7 mouse cellular contexts compared by ENCODE assay signal in genomic region chr2:127831401-127832102, GRCm38 (mm10). TPM values are rescaled to one million over a fixed set of nuclear protein-coding genes. Genes with fewer than 3 reads are reported as not detected.
DNase-seq lines count a peak whose midpoint lies in the region; ATAC-seq lines count a peak whose summit lies in the region.

Gene Bub1, minus strand, starts transcription at chr2:127831865.

- peak; percentile 99 for ATAC-seq in intestine, embryonic 16.5 days
- ATAC-seq in midbrain, embryonic 11.5 days (ENCODE audit: low FRiP score): peak; percentile 98

- H3K4me1 ChIP-seq in intestine, embryonic 16.5 days (ENCODE audit: control insufficient read depth, insufficient read depth, low read length): 0 out of 2 replicates have a peak, but pooled peaks cover 4% of the 10 kb centered on the region
- H3K4me1 ChIP-seq in midbrain, embryonic 11.5 days (ENCODE audit: control insufficient read depth, insufficient read depth, low read length): 0 out of 2 replicates have a peak, but pooled peaks cover 3% of the 10 kb centered on the region

- H3K36me3 ChIP-seq in intestine, embryonic 16.5 days (ENCODE audit: control insufficient read depth, insufficient read depth, low read length): no peaks in the 10 kb centered on the region
- H3K36me3 ChIP-seq in midbrain, embryonic 11.5 days (ENCODE audit: control insufficient read depth, insufficient read depth, low read length): no peaks in the 10 kb centered on the region; the same call in 1 of the 2 replicates

- no peaks in the 10 kb centered on the region; the same call in 1 of the 2 replicates for H3K27me3 ChIP-seq in intestine, embryonic 16.5 days (replicated peaks; ENCODE audit: control insufficient read depth, insufficient read depth, low read length)
- no peaks in the 10 kb centered on the region for H3K27me3 ChIP-seq in midbrain, embryonic 11.5 days (ENCODE audit: control insufficient read depth, insufficient read depth, low read length)

- peak within 1 kb of the TSS; percentile 77 for H3K4me3 ChIP-seq in intestine, embryonic 16.5 days (ENCODE audit: low read length)
- H3K4me3 ChIP-seq in midbrain, embryonic 11.5 days (ENCODE audit: low read depth, low read length): peak within 1 kb of the TSS; percentile 74

- WGBS in intestine, embryonic 16.5 days: under 1% methylated on average over 56 of the region's 56 CpGs
- under 1% methylated on average over 56 of the region's 56 CpGs for WGBS in midbrain, embryonic 11.5 days

- peak; percentile 87 to 91 for DNase-seq in adrenal gland, adult 18-20 months (ENCODE audit: low spot score in 2 of 2)
- DNase-seq in embryo, embryonic 11 days: peak; percentile 98
- DNase-seq in gastrocnemius, postnatal 36 days: peak; percentile 84 to 93
- DNase-seq in left cerebral cortex, postnatal 36 days (ENCODE audit: low spot score in 2 of 2): peak; percentile 88 to 89
- peak; percentile 100 for DNase-seq in midbrain, embryonic 11.5 days (ENCODE audit: low spot score, missing footprints)
- DNase-seq in skeletal muscle tissue, adult 2 months (ENCODE audit: low read depth, low spot score): peak; percentile 90

- intact Hi-C loops in gastrocnemius, postnatal 36 days (cut with DNase I): no loop called here
- intact Hi-C loops in left cerebral cortex, postnatal 36 days (cut with DNase I): no loop called here

- H3K4me2 ChIP-seq in intestine, embryonic 16.5 days (ENCODE audit: low read depth, low read length): peak within 1 kb of the TSS; percentile 69
- peak within 1 kb of the TSS; percentile 56 for H3K4me2 ChIP-seq in midbrain, embryonic 11.5 days

- H3K9ac ChIP-seq in intestine, embryonic 16.5 days (ENCODE audit: low read depth, low read length): peak within 1 kb of the TSS; percentile 76
- peak within 1 kb of the TSS; percentile 73 for H3K9ac ChIP-seq in midbrain, embryonic 11.5 days (ENCODE audit: low read length)

- H3K27ac ChIP-seq in intestine, embryonic 16.5 days (ENCODE audit: low read length): no peak within 1 kb of the TSS
- no peak within 1 kb of the TSS for H3K27ac ChIP-seq in midbrain, embryonic 11.5 days (ENCODE audit: low read depth, low read length)

- no peaks in the 10 kb centered on the region for H3K9me3 ChIP-seq in intestine, embryonic 16.5 days (ENCODE audit: control insufficient read depth, low read length)
- no peaks in the 10 kb centered on the region for H3K9me3 ChIP-seq in midbrain, embryonic 11.5 days (ENCODE audit: control insufficient read depth, low read length)

RNA-seq across cellular contexts. Expression of gene Bub1, which starts in this region (rescaled TPM):
- under 1 TPM; 0.35 to 0.53 TPM for total RNA-seq in adrenal gland, adult 18-20 months (2021)
- under 1 TPM; 0.17 to 0.26 TPM for total RNA-seq in gastrocnemius, postnatal 36 days (2021)
- 30.8 and 36.8 TPM in 2 replicates for polyA plus RNA-seq in intestine, embryonic 16.5 days (2015; fragmentation: Nextera tagmentation; extraction: Ambion mirVana)
- total RNA-seq in left cerebral cortex, postnatal 36 days (2021): under 1 TPM in 1 of 2 experiments, not detected in 1; 0.25 TPM
- polyA plus RNA-seq in midbrain, embryonic 11.5 days (2014; fragmentation: Nextera tagmentation; extraction: Ambion mirVana): 33.7 and 37.5 TPM in 2 replicates

Comparison
In these comparisons a context has a peak if more than half of its experiments do, and no peak if none do; other contexts are left out.
1. Peak in DNase-seq in adrenal gland, adult 18-20 months; RNA of the gene not detected or under 1 TPM.
2. Peak in DNase-seq in gastrocnemius, postnatal 36 days; RNA of the gene not detected or under 1 TPM.
3. Peak in DNase-seq in left cerebral cortex, postnatal 36 days; RNA of the gene not detected or under 1 TPM.